Mouse (Mus musculus) forebrain, embryonic 16.5 days (tissue): ENCODE measurements around the gene Mlxip. TPM values are rescaled to one million over a fixed set of nuclear protein-coding genes. Genes with fewer than 3 reads are reported as not detected.
A peak's percentile ranks its signal among the peaks of the same experiment; 100 is the strongest.

ENCODE experiments used
- ATAC-seq: fragments of 200-750 bp; cut with Nextera tagmentation; 2 replicates; pipeline ENCODE4 v1.8.0; 2017; ENCODE audit warnings: mild to moderate bottlenecking, moderate library complexity
- H3K27ac ChIP-seq: fragments of 300-500 bp; sonication (generic); 2 replicates; pipeline ENCODE4 v1.5.1; 2014; ENCODE audit warnings: low read length, control low read depth
- H3K27me3 ChIP-seq: fragments of 300-500 bp; sonication (generic); replicated peaks from 2 replicates; pipeline ENCODE4 v1.6.1; 2014; ENCODE audit warnings: low read length; ENCODE audit not compliant: control insufficient read depth, insufficient read depth
- H3K36me3 ChIP-seq: fragments of 300-500 bp; sonication (generic); 2 replicates; pipeline ENCODE4 v1.6.1; 2014; ENCODE audit not compliant: control insufficient read depth, insufficient read depth
- H3K4me1 ChIP-seq: fragments of 300-500 bp; sonication (generic); replicated peaks from 2 replicates; pipeline ENCODE4 v1.6.1; 2014; ENCODE audit warnings: low read length; ENCODE audit not compliant: control insufficient read depth, insufficient read depth
- H3K4me2 ChIP-seq: fragments of 300-500 bp; sonication (generic); 2 replicates; pipeline ENCODE4 v1.6.1; 2014; ENCODE audit warnings: mild to moderate bottlenecking, low read length, control low read depth
- H3K4me3 ChIP-seq: fragments of 300-500 bp; sonication (generic); replicated peaks from 2 replicates; pipeline ENCODE4 v1.5.1; 2014; ENCODE audit warnings: mild to moderate bottlenecking, low read length, control low read depth
- H3K9ac ChIP-seq: fragments of 300-500 bp; sonication (generic); replicated peaks from 2 replicates; pipeline ENCODE4 v1.6.1; 2014; ENCODE audit warnings: low read depth, low read length, control low read depth
- H3K9me3 ChIP-seq: fragments of 300-500 bp; sonication (generic); 2 replicates; pipeline ENCODE4 v1.6.1; 2016; ENCODE audit warnings: low read length; ENCODE audit not compliant: control insufficient read depth
- WGBS: fragments of 180-500 bp; shearing (Covaris S2); extraction: QIAGEN DNeasy Blood & Tissue Kit; methylation state at CpG from one replicate; pipeline ENCODE4 v1.1.7; 2014; 5-methylcytosine and 5-hydroxymethylcytosine counted together
- polyA plus RNA-seq: library from polyadenylated mRNA; unstranded; fragments of >200 nt; fragmentation: Nextera tagmentation; extraction: Ambion mirVana; gene quantifications from 2 replicates; pipeline ENCODE4 v1.2.1, GENCODE M21; 2015

Mlxip gene
- polyA plus RNA-seq, 1 experiment from 2014 or later = 18.0 TPM

GRCm38 (mm10) chr5:123473817-123474216, 79.2 kb downstream of the Mlxip start:
- 66% methylated on average over 5 of the region's 5 CpGs for WGBS
- Histone ChIP-seq H3K9me3 (no peaks in the 10 kb centered on the region), H3K27ac (no peak overlapping the region), H3K4me1 (no peaks in the 10 kb centered on the region), H3K4me2 (no peak overlapping the region), H3K36me3 (no peaks in the 10 kb centered on the region), H3K9ac (no peak overlapping the region), H3K27me3 (no peaks in the 10 kb centered on the region), H3K4me3 (no peak overlapping the region)
- ATAC-seq = no peak

DNA sequence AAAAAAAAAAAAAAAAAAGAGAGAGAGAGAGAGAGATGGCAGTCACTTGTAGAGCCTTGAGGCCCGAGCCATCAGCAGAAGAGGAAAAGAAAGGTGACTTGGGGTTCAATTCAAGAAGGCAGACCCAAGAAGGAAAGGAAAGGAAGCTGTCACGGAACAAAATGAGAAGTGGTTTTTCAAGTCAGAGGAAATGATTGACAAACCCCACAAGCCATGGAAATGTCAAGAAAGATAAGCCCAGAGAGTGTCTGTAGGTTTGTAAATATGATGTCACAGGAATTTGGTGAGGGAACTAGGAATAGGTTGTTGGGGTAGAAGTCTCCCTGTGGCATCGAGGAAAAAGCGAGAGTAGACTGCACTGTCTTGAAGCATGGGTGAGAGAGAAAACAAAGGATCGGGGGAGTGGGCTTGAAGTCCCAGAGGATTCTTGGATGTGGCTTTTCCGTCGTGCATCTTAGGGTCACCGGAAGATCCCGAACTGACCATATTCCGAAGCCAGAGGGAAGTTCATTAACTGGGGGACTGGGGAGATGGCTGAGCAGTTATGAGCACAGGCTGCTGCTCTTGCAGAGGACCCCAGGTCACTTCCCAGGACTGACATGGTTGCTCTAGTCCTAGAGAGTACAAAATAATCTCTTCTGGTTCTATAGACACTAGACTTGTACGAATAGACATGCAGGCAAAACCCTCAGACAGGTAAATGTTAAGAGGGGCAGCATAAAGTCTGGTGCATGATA, 93.2 kb downstream of the Mlxip start:
- no peak for ATAC-seq
- Histone ChIP-seq H3K27me3 (no peaks in the 10 kb centered on the region), H3K4me1 (peaks cover 7% of the 10 kb centered on the region), H3K27ac (no peak overlapping the region), H3K4me3 (no peak overlapping the region), H3K4me2 (no peak overlapping the region), H3K36me3 (no peaks in the 10 kb centered on the region), H3K9me3 (no peaks in the 10 kb centered on the region), H3K9ac (no peak overlapping the region)
- WGBS = 88% methylated on average over 11 of the region's 11 CpGs

DNA sequence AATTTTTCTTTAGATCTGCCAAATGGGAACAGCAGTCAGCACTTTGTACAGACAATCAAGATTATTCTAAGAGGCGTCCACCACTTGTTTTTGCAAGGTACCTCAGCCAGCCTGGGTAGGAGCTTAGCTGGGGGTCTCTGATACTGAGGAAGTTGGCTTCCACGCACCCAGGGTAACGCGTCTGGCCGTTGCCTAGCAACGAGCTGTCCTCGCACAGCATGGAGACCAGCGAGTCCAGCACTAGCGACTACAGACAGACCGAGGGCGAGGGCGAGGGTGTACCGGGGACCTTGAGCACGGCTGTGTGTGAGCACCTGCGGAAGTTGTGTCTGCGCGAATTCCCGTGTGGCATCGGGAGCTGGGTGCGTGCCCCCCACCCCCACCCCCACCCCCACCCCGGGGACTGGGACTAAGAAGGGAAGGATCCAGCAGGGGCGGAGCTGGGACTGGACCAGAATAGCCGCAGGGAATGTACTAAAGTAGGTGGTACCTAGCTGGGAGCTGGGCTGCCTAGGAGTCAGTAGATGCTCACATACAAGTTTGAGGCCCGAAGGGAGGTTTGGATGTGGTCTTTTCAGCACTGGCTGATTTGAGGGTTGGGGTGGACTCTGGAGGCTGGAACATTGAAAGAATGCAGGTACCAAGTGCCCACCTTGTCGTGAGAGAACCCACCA, 94.7 kb downstream of the Mlxip start, which contains the start of the genes Lrrc43 and Il31:
Gene Lrrc43 (plus strand): TSS at position 194 of the 674 bp plus-strand sequence.
Gene Il31 (minus strand): TSS at position 378 of the 674 bp plus-strand sequence.
- WGBS = 6% methylated on average over 25 of the region's 25 CpGs
- H3K4me1 ChIP-seq = peaks cover 7% of the 10 kb centered on the region
- peak within 1 kb of the TSS; percentile 18; the same call in 1 of the 2 replicates for H3K4me3 ChIP-seq
- no peaks in the 10 kb centered on the region for H3K36me3 ChIP-seq
- no peak within 1 kb of the TSS for H3K27ac ChIP-seq
- H3K9ac ChIP-seq = 0 out of 2 replicates have a peak within 1 kb of the TSS, but pooled peaks have one; percentile 19
- no peaks in the 10 kb centered on the region for H3K9me3 ChIP-seq
- no peaks in the 10 kb centered on the region for H3K27me3 ChIP-seq
- ATAC-seq = no peak
- H3K4me2 ChIP-seq = peak within 1 kb of the TSS; percentile 46

DNA sequence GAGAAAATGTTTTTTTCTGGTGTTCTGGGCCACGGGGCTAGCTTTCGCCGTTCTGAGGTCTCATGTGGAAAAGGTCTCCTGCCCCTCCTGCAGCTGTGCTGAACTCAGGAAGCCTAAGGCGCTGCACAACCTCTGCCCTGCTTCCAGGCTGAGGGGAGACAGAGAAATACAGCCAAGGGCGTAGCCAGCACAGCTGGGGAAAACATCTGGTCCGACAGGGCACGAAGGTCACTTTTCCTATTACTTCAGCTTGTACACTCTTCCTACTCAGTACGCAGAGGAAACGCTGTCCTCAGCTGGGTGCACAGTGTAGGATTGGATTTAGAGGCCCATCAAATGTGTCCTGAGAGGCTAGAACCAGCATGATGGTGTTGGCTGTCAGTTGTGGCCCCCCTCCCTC, 95.3 kb downstream of the Mlxip start:
- Histone ChIP-seq H3K4me3 (no peak overlapping the region), H3K36me3 (no peaks in the 10 kb centered on the region), H3K4me1 (peaks cover 7% of the 10 kb centered on the region), H3K9me3 (no peaks in the 10 kb centered on the region), H3K9ac (no peak overlapping the region), H3K4me2 (no peak overlapping the region), H3K27ac (no peak overlapping the region), H3K27me3 (no peaks in the 10 kb centered on the region)
- 77% methylated on average over 9 of the region's 9 CpGs for WGBS
- no peak for ATAC-seq

- Histone ChIP-seq H3K9me3 (no peaks in the 10 kb centered on the region), H3K36me3 (no peaks in the 10 kb centered on the region), H3K4me1 (peaks cover 11% of the 10 kb centered on the region), H3K27me3 (no peaks in the 10 kb centered on the region), H3K4me3 (no peak overlapping the region), H3K4me2 (no peak overlapping the region), H3K9ac (no peak overlapping the region), H3K27ac (no peak overlapping the region)
- no peak for ATAC-seq
- WGBS = 53% methylated on average over 4 of the region's 4 CpGs
These were observed 105.1 kb downstream of the Mlxip start for GRCm38 (mm10) chr5:123499717-123500116.

DNA sequence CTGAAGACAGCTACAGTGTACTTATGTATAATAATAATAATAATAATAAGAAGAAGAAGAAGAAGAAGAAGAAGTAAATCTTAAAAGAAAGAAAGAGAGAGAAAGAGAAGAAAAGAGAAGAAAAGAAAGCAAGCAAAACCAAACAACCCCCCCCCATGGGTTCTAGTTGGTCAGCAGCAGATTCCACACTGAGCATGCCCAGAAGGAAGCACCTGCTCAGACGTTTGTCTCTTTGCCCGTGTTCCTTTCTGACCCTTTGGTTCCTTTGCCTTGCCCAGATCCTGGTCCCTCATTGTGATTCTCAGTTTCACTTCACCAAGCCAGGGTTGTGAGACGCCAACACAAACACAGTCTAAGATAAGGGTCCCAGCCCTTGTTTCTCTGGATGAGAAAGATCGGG, 107.4 kb downstream of the Mlxip start:
- no peaks in the 10 kb centered on the region for H3K9me3 ChIP-seq
- no peak overlapping the region for H3K4me3 ChIP-seq
- ATAC-seq = no peak
- 79% methylated on average over 4 of the region's 4 CpGs for WGBS
- H3K4me1 ChIP-seq = peaks cover 11% of the 10 kb centered on the region
- no peak overlapping the region for H3K4me2 ChIP-seq
- no peak overlapping the region for H3K27ac ChIP-seq
- no peaks in the 10 kb centered on the region for H3K27me3 ChIP-seq
- no peak overlapping the region for H3K9ac ChIP-seq
- H3K36me3 ChIP-seq = no peaks in the 10 kb centered on the region

Other genes with a start within 250 kb of the Mlxip start
- gene Psmd9, start 225.4 kb upstream of the Mlxip start, polyA plus RNA-seq = 83.1 and 86.0 TPM in 2 replicates
- not detected in 2 replicates for gene Hpd, start 212.1 kb upstream of the Mlxip start, polyA plus RNA-seq
- gene Wdr66, start 142.7 kb upstream of the Mlxip start, polyA plus RNA-seq = 1.5 and 1.9 TPM in 2 replicates
- 81.9 and 84.3 TPM in 2 replicates for gene Bcl7a, start 51.0 kb upstream of the Mlxip start, polyA plus RNA-seq
- 0.24 and 0.43 TPM in 2 replicates for gene Lrrc43, start 94.5 kb downstream of the Mlxip start, polyA plus RNA-seq
- not detected in 2 replicates for gene Il31, start 94.7 kb downstream of the Mlxip start, polyA plus RNA-seq
- 1.8 and 2.5 TPM in 2 replicates for gene B3gnt4, start 115.7 kb downstream of the Mlxip start, polyA plus RNA-seq
- gene Diablo, start 129.4 kb downstream of the Mlxip start, polyA plus RNA-seq = 116 and 123 TPM in 2 replicates
- gene Gm49027, start 130.7 kb downstream of the Mlxip start, polyA plus RNA-seq = 2.3 and 4.1 TPM in 2 replicates
- gene Vps33a, start 178.2 kb downstream of the Mlxip start, polyA plus RNA-seq = 44.1 and 44.9 TPM in 2 replicates